Mouse (Mus musculus) 416B (cell line): ENCODE measurements around the gene Gorasp2.

Source experiments
- DNase-seq: peaks from one replicate; pipeline ENCODE4 v3.0.0; 2011; ENCODE audit warnings: low read depth

The Gorasp2 gene

GRCm38 (mm10) chr2:70661715-70662495 is 529 bp downstream of the Gorasp2 start, which contains the start of gene Gm26558:
Gene Gm26558, minus strand, starts transcription at chr2:70662108.
- DNase-seq: peak; percentile 33

- peak; percentile 68 for DNase-seq
Observed at GRCm38 (mm10) chr2:70663764-70664163, 2.4 kb downstream of the Gorasp2 start.

- no peak for DNase-seq
Observed at GRCm38 (mm10) chr2:70667016-70667415, 5.6 kb downstream of the Gorasp2 start.

GRCm38 (mm10) chr2:70669241-70669640 is 7.9 kb downstream of the Gorasp2 start:
- DNase-seq: no peak

- no peak for DNase-seq
Observed at GRCm38 (mm10) chr2:70669896-70670295, 8.5 kb downstream of the Gorasp2 start.

GRCm38 (mm10) chr2:70672476-70672875 is 11.1 kb downstream of the Gorasp2 start:
- no peak for DNase-seq

- peak; percentile 45 for DNase-seq
Observed at GRCm38 (mm10) chr2:70673445-70674126, 12.2 kb downstream of the Gorasp2 start.

GRCm38 (mm10) chr2:70682324-70682723 is 20.9 kb downstream of the Gorasp2 start:
- DNase-seq: no peak

- DNase-seq: no peak
Observed at GRCm38 (mm10) chr2:70688454-70689078, 27.2 kb downstream of the Gorasp2 start.

GRCm38 (mm10) chr2:70690195-70690594 is 28.8 kb downstream of the Gorasp2 start:
- DNase-seq: no peak

- DNase-seq: no peak
Observed at GRCm38 (mm10) chr2:70695712-70696111, 34.3 kb downstream of the Gorasp2 start.

GRCm38 (mm10) chr2:70700851-70701250 is 39.5 kb downstream of the Gorasp2 start:
- peak; percentile 26 for DNase-seq

GRCm38 (mm10) chr2:70701571-70701970 is 40.2 kb downstream of the Gorasp2 start:
- peak; percentile 70 for DNase-seq

GRCm38 (mm10) chr2:70702403-70702802 is 41.0 kb downstream of the Gorasp2 start:
- peak; percentile 49 for DNase-seq

- DNase-seq: no peak
Observed at GRCm38 (mm10) chr2:70708986-70709730, 47.8 kb downstream of the Gorasp2 start.

GRCm38 (mm10) chr2:70710236-70710635 is 48.9 kb downstream of the Gorasp2 start:
- no peak for DNase-seq

- DNase-seq: no peak
Observed at GRCm38 (mm10) chr2:70710878-70711277, 49.5 kb downstream of the Gorasp2 start.

- DNase-seq: no peak
Observed at GRCm38 (mm10) chr2:70723610-70724243, 62.4 kb downstream of the Gorasp2 start.

- no peak for DNase-seq
Observed at GRCm38 (mm10) chr2:70727089-70727488, 65.7 kb downstream of the Gorasp2 start.

GRCm38 (mm10) chr2:70735534-70735933 is 74.2 kb downstream of the Gorasp2 start:
- DNase-seq: no peak

GRCm38 (mm10) chr2:70736008-70736407 is 74.6 kb downstream of the Gorasp2 start:
- DNase-seq: peak; percentile 9

- DNase-seq: no peak
Observed at GRCm38 (mm10) chr2:70741901-70742300, 80.5 kb downstream of the Gorasp2 start.
